Mouse (Mus musculus): ENCODE results near the gene Sesn3. TPM values are rescaled to one million over a fixed set of nuclear protein-coding genes. Genes with fewer than 3 reads are reported as not detected.

Gene Sesn3
- polyA plus RNA-seq, 1 experiment from 2014 or later = 6.0 TPM

- WGBS = 84% methylated on average over 4 of the region's 4 CpGs
- no peak overlapping the region for H3K9ac ChIP-seq (replicated peaks; ENCODE audit: low read depth)
- no peaks in the 10 kb centered on the region for H3K36me3 ChIP-seq (ENCODE audit: insufficient read depth, low read length)
- DNase-seq (ENCODE audit: low spot score) = no peak
- no peak overlapping the region for H3K27ac ChIP-seq (ENCODE audit: low read length)
- no peak for ATAC-seq
- no peak overlapping the region for H3K4me2 ChIP-seq (replicated peaks; ENCODE audit: low read depth, low read length)
- no peaks in the 10 kb centered on the region for H3K4me1 ChIP-seq (ENCODE audit: insufficient read depth, low read depth, low read length)
- no peaks in the 10 kb centered on the region for H3K9me3 ChIP-seq (ENCODE audit: low read length)
- TF ChIP-seq EP300 (IDR thresholded peaks at IDR 0.05) (no peak), CTCF (IDR thresholded peaks at IDR 0.05) (peak; percentile 54)
- H3K4me3 ChIP-seq (ENCODE audit: low read depth, low read length) = no peak overlapping the region
- no peaks in the 10 kb centered on the region for H3K27me3 ChIP-seq (replicated peaks; ENCODE audit: insufficient read depth, low read length)
These were observed 82.2 kb downstream of the Sesn3 start for GRCm38 (mm10) chr9:14357033-14357432.

DNA sequence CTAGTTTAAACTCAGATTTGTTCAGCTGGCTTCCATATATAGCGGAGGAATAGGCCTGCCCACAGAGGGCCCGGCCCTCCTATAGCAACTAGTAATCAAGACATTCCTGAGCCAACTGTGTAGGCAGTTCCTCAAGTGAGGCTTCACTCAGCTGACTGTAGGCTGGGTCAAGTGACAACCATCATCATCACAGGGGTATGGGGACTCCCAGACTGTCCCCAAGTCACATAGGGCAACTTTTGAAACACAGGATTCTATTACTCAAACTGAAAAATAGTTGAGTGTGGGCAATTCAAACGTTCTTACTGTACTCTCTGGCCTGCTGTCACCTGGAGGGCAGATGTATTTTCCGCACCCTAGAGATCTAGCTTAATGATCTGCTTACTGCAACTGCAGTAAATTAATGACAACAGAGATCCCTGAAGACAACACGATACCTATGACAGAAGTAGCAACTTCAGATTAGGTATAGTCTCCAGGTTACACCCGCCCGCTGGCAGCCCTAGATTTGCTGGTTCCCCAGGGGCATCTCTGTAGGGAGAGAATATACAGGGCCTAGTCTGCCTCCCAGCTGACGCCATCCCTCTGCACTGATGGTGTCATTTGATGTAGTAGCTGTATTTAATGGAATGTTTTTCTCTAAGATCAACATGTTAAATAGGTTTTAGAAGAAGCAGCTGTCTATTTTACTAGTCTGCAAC lies 87.4 kb downstream of the Sesn3 start:
- 87% methylated on average over 8 of the region's 8 CpGs for WGBS
- TF ChIP-seq EP300 (IDR thresholded peaks at IDR 0.05) = no peak
- TF ChIP-seq CTCF (IDR thresholded peaks at IDR 0.05) = no peak
- DNase-seq (ENCODE audit: low spot score) (no peak), ATAC-seq (no peak)
- Histone ChIP-seq H3K4me2 (replicated peaks; ENCODE audit: low read depth, low read length) (no peak overlapping the region), H3K9ac (replicated peaks; ENCODE audit: low read depth) (no peak overlapping the region), H3K27ac (ENCODE audit: low read length) (no peak overlapping the region), H3K4me3 (ENCODE audit: low read depth, low read length) (no peak overlapping the region), H3K4me1 (ENCODE audit: insufficient read depth, low read depth, low read length) (no peaks in the 10 kb centered on the region), H3K36me3 (ENCODE audit: insufficient read depth, low read length) (no peaks in the 10 kb centered on the region), H3K9me3 (ENCODE audit: low read length) (no peaks in the 10 kb centered on the region), H3K27me3 (replicated peaks; ENCODE audit: insufficient read depth, low read length) (no peaks in the 10 kb centered on the region)

DNA sequence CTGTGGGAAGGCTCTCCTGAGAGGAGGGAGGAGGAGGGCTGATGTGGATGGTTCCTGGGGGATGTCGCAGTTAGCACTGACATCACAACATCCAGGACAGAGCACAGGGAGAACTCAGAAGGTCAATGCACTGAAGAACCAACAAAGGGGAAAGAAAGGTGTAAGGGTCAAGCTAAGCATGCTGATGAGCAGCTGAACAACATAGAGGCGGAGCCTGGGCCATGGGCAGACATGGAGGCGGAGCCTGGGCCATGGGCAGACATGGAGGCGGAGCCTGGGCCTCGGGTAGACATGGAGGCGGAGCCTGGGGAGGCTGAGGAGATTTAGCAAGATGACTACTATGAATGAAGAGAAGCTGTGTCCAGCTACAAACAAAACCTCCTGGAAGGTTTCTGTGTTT lies 88.7 kb downstream of the Sesn3 start:
- Histone ChIP-seq H3K9me3 (ENCODE audit: low read length) (no peaks in the 10 kb centered on the region), H3K27ac (ENCODE audit: low read length) (no peak overlapping the region), H3K4me1 (ENCODE audit: insufficient read depth, low read depth, low read length) (no peaks in the 10 kb centered on the region), H3K27me3 (replicated peaks; ENCODE audit: insufficient read depth, low read length) (no peaks in the 10 kb centered on the region), H3K4me3 (ENCODE audit: low read depth, low read length) (no peak overlapping the region), H3K36me3 (ENCODE audit: insufficient read depth, low read length) (no peaks in the 10 kb centered on the region), H3K9ac (replicated peaks; ENCODE audit: low read depth) (no peak overlapping the region), H3K4me2 (replicated peaks; ENCODE audit: low read depth, low read length) (no peak overlapping the region)
- DNase-seq (ENCODE audit: low spot score) = no peak
- 85% methylated on average over 6 of the region's 6 CpGs for WGBS
- TF ChIP-seq CTCF (IDR thresholded peaks at IDR 0.05) (no peak), EP300 (IDR thresholded peaks at IDR 0.05) (no peak)
- no peak for ATAC-seq

DNA sequence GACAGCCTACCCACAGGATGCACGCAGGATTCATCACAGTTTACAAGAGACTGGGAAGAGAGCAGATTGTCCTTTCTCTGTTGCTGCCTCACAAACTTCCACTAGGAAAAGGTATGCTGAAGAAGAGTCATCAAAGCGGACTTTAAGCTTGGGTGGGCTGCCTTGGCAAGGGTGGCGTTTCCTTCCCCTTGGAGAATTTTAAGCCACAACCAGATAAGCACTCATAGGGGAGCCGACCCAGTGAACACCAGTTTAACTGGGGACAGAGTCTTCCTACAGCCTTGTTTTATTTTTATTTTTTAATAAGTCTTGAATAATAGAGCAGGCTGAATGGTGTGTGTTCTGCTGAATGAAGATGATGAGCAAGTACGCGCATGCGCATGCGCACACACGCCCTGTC lies 89.9 kb downstream of the Sesn3 start:
- Histone ChIP-seq H3K4me2 (replicated peaks; ENCODE audit: low read depth, low read length) (no peak overlapping the region), H3K9me3 (ENCODE audit: low read length) (no peaks in the 10 kb centered on the region), H3K4me1 (ENCODE audit: insufficient read depth, low read depth, low read length) (no peaks in the 10 kb centered on the region), H3K4me3 (ENCODE audit: low read depth, low read length) (no peak overlapping the region), H3K9ac (replicated peaks; ENCODE audit: low read depth) (no peak overlapping the region), H3K27ac (ENCODE audit: low read length) (no peak overlapping the region), H3K27me3 (replicated peaks; ENCODE audit: insufficient read depth, low read length) (no peaks in the 10 kb centered on the region), H3K36me3 (ENCODE audit: insufficient read depth, low read length) (no peaks in the 10 kb centered on the region)
- no peak for DNase-seq (ENCODE audit: low spot score)
- ATAC-seq = no peak
- TF ChIP-seq EP300 (IDR thresholded peaks at IDR 0.05) (no peak), CTCF (IDR thresholded peaks at IDR 0.05) (no peak)
- 92% methylated on average over 9 of the region's 9 CpGs for WGBS

GRCm38 (mm10) chr9:14365481-14366125 lies 90.7 kb downstream of the Sesn3 start:
- Histone ChIP-seq H3K36me3 (ENCODE audit: insufficient read depth, low read length) (no peaks in the 10 kb centered on the region), H3K27me3 (replicated peaks; ENCODE audit: insufficient read depth, low read length) (no peaks in the 10 kb centered on the region), H3K9me3 (ENCODE audit: low read length) (no peaks in the 10 kb centered on the region), H3K4me2 (replicated peaks; ENCODE audit: low read depth, low read length) (no peak overlapping the region), H3K9ac (replicated peaks; ENCODE audit: low read depth) (no peak overlapping the region), H3K4me1 (ENCODE audit: insufficient read depth, low read depth, low read length) (no peaks in the 10 kb centered on the region), H3K4me3 (ENCODE audit: low read depth, low read length) (no peak overlapping the region), H3K27ac (ENCODE audit: low read length) (no peak overlapping the region)
- ATAC-seq (no peak), DNase-seq (ENCODE audit: low spot score) (no peak)
- WGBS = 52% methylated on average over 4 of the region's 4 CpGs
- TF ChIP-seq EP300 (IDR thresholded peaks at IDR 0.05) = no peak
- TF ChIP-seq CTCF (IDR thresholded peaks at IDR 0.05) = no peak

- Histone ChIP-seq H3K36me3 (ENCODE audit: insufficient read depth, low read length) (no peaks in the 10 kb centered on the region), H3K9ac (replicated peaks; ENCODE audit: low read depth) (no peak overlapping the region), H3K27me3 (replicated peaks; ENCODE audit: insufficient read depth, low read length) (no peaks in the 10 kb centered on the region), H3K4me2 (replicated peaks; ENCODE audit: low read depth, low read length) (no peak overlapping the region), H3K4me1 (ENCODE audit: insufficient read depth, low read depth, low read length) (no peaks in the 10 kb centered on the region), H3K9me3 (ENCODE audit: low read length) (no peaks in the 10 kb centered on the region), H3K4me3 (ENCODE audit: low read depth, low read length) (no peak overlapping the region), H3K27ac (ENCODE audit: low read length) (no peak overlapping the region)
- DNase-seq (ENCODE audit: low spot score) (no peak), ATAC-seq (no peak)
- 95% methylated on average over 4 of the region's 4 CpGs for WGBS
- TF ChIP-seq CTCF (IDR thresholded peaks at IDR 0.05) (no peak), EP300 (IDR thresholded peaks at IDR 0.05) (no peak)
These were observed 93.0 kb downstream of the Sesn3 start for GRCm38 (mm10) chr9:14367850-14368249.

Measured in lung, postnatal 0 days (tissue).